Mouse (Mus musculus) stomach, adult 2 months (tissue): Measurements from ENCODE around the gene Pfkl. TPM values are rescaled to one million over a fixed set of nuclear protein-coding genes. Genes with fewer than 3 reads are reported as not detected.

Experiments used
- polyA plus RNA-seq: library from polyadenylated mRNA; depleted of rRNA; stranded (reverse); fragments of >200 nt; gene quantifications from 2 replicates; pipeline ENCODE4 v1.2.3, GENCODE M21; 2012; rRNA removed

Gene Pfkl
- 40.4 and 50.6 TPM in 2 replicates for polyA plus RNA-seq

GRCm38 (mm10) chr10:78009945-78010293 lies at the start of gene Pfkl:
Gene Pfkl, minus strand, starts transcription at chr10:78010083.

GRCm38 (mm10) chr10:78043406-78043836 lies 33.5 kb upstream of the Pfkl start, which contains the start of gene Aire:
Gene Aire, minus strand, starts transcription at chr10:78043610.

GRCm38 (mm10) chr10:78041647-78042046 lies 31.8 kb upstream of the Pfkl start, which contains the start of gene Dnmt3l:
Gene Dnmt3l, plus strand, starts transcription at chr10:78041947.

GRCm38 (mm10) chr10:77978351-77979350 lies 31.2 kb downstream of the Pfkl start, which contains the start of gene 1810043G02Rik:
Gene 1810043G02Rik, plus strand, starts transcription at chr10:77978524.

GRCm38 (mm10) chr10:77970481-77970880 lies 39.4 kb downstream of the Pfkl start, which contains the start of gene Trpm2:
Gene Trpm2, minus strand, starts transcription at chr10:77970563.

Other genes starting within 250 kb of the Pfkl start
- gene Gm3238, start 238.8 kb downstream of the Pfkl start, polyA plus RNA-seq, result not detected in 2 replicates
- gene Gm7138, start 233.1 kb downstream of the Pfkl start, polyA plus RNA-seq, result not detected in 2 replicates
- not detected in 2 replicates for gene Gm3250, start 227.5 kb downstream of the Pfkl start, polyA plus RNA-seq
- gene Gm7137, start 221.9 kb downstream of the Pfkl start, polyA plus RNA-seq, result not detected in 2 replicates
- not detected in 2 replicates for gene Gm9639, start 215.0 kb downstream of the Pfkl start, polyA plus RNA-seq
- gene Gm19668, start 210.9 kb downstream of the Pfkl start, polyA plus RNA-seq, result not detected in 2 replicates
- not detected in 2 replicates for gene Gm9507, start 198.2 kb downstream of the Pfkl start, polyA plus RNA-seq
- not detected in 2 replicates for gene Gm2696, start 195.4 kb downstream of the Pfkl start, polyA plus RNA-seq
- gene Krtap10-4, start 183.0 kb downstream of the Pfkl start, polyA plus RNA-seq, result not detected in 2 replicates
- gene Krtap10-10, start 174.1 kb downstream of the Pfkl start, polyA plus RNA-seq, result not detected in 2 replicates
- gene Gm36176, start 163.3 kb downstream of the Pfkl start, polyA plus RNA-seq, result not detected in 2 replicates
- gene Gm10318, start 157.2 kb downstream of the Pfkl start, polyA plus RNA-seq, result not detected in 2 replicates
- gene Gm3285, start 148.1 kb downstream of the Pfkl start, polyA plus RNA-seq, result not detected in 2 replicates
- gene Lrrc3, start 107.5 kb downstream of the Pfkl start, polyA plus RNA-seq, result 4.4 and 4.7 TPM in 2 replicates
- 0.29 and 0.33 TPM in 2 replicates for gene Trpm2, start 39.5 kb downstream of the Pfkl start, polyA plus RNA-seq
- 17.7 and 24.3 TPM in 2 replicates for gene 1810043G02Rik, start 31.6 kb downstream of the Pfkl start, polyA plus RNA-seq
- 0.80 and 1.3 TPM in 2 replicates for gene Dnmt3l, start 31.9 kb upstream of the Pfkl start, polyA plus RNA-seq
- 0.45 and 0.79 TPM in 2 replicates for gene Aire, start 33.5 kb upstream of the Pfkl start, polyA plus RNA-seq
- 6.0 and 9.5 TPM in 2 replicates for gene Icosl, start 59.2 kb upstream of the Pfkl start, polyA plus RNA-seq
- 110 and 194 TPM in 2 replicates for gene D10Jhu81e, start 159.7 kb upstream of the Pfkl start, polyA plus RNA-seq
- gene Pwp2, start 175.1 kb upstream of the Pfkl start, polyA plus RNA-seq, result 2.9 and 3.7 TPM in 2 replicates
- gene Trappc10, start 234.6 kb upstream of the Pfkl start, polyA plus RNA-seq, result 24.2 and 27.8 TPM in 2 replicates